Mouse (Mus musculus): ENCODE results near the gene Slc29a4. TPM values are rescaled to one million over a fixed set of nuclear protein-coding genes. Genes with fewer than 3 reads are reported as not detected.

The Slc29a4 gene
- polyA plus RNA-seq, 1 experiment from 2014 or later: 1.5 TPM

GRCm38 (mm10) chr5:142660656-142661434, 31.5 kb upstream of the Slc29a4 start:
- Histone ChIP-seq H3K9ac (ENCODE audit: low read length) (no peak overlapping the region), H3K36me3 (ENCODE audit: control insufficient read depth, insufficient read depth, low read length) (peaks cover 61% of the 10 kb centered on the region), H3K27ac (replicated peaks) (no peak overlapping the region), H3K4me1 (replicated peaks; ENCODE audit: control insufficient read depth, insufficient read depth) (no peaks in the 10 kb centered on the region), H3K4me2 (replicated peaks; ENCODE audit: low read depth) (no peak overlapping the region), H3K4me3 (ENCODE audit: low read depth, low read length) (no peak overlapping the region), H3K9me3 (ENCODE audit: control insufficient read depth, low read length) (no peaks in the 10 kb centered on the region), H3K27me3 (ENCODE audit: control insufficient read depth, insufficient read depth, low read length) (no peaks in the 10 kb centered on the region)
- no peak for DNase-seq (ENCODE audit: low spot score)
- WGBS: 90% methylated on average over 7 of the region's 7 CpGs
- ATAC-seq (ENCODE audit: low FRiP score, low TSS enrichment): no peak
- no peak for TF ChIP-seq EP300 (optimal IDR thresholded peaks at IDR 0.05)
- no peak for TF ChIP-seq CTCF (IDR thresholded peaks at IDR 0.05; ENCODE audit: low read depth)

- H3K4me2 ChIP-seq (replicated peaks; ENCODE audit: low read depth): no peak overlapping the region
Measured at GRCm38 (mm10) chr5:142667921-142668320, 24.4 kb upstream of the Slc29a4 start.

GRCm38 (mm10) chr5:142668556-142669263, 23.6 kb upstream of the Slc29a4 start:
- H3K36me3 ChIP-seq (ENCODE audit: control insufficient read depth, insufficient read depth, low read length): peaks cover 23% of the 10 kb centered on the region
- TF ChIP-seq CTCF (IDR thresholded peaks at IDR 0.05; ENCODE audit: low read depth) (no peak), EP300 (optimal IDR thresholded peaks at IDR 0.05) (no peak)
- no peaks in the 10 kb centered on the region for H3K27me3 ChIP-seq (ENCODE audit: control insufficient read depth, insufficient read depth, low read length)
- H3K4me3 ChIP-seq (ENCODE audit: low read depth, low read length): no peak overlapping the region
- H3K4me2 ChIP-seq (replicated peaks; ENCODE audit: low read depth): no peak overlapping the region
- H3K9me3 ChIP-seq (ENCODE audit: control insufficient read depth, low read length): no peaks in the 10 kb centered on the region
- ATAC-seq (ENCODE audit: low FRiP score, low TSS enrichment) (no peak), DNase-seq (ENCODE audit: low spot score) (no peak)
- H3K27ac ChIP-seq (replicated peaks): no peak overlapping the region
- 86% methylated on average over 11 of the region's 11 CpGs for WGBS
- H3K9ac ChIP-seq (ENCODE audit: low read length): no peak overlapping the region
- no peaks in the 10 kb centered on the region for H3K4me1 ChIP-seq (replicated peaks; ENCODE audit: control insufficient read depth, insufficient read depth)

More at GRCm38 (mm10) chr5:142667921-142668320, 24.4 kb upstream of the Slc29a4 start:
- Histone ChIP-seq H3K9me3 (ENCODE audit: control insufficient read depth, low read length) (no peaks in the 10 kb centered on the region), H3K9ac (ENCODE audit: low read length) (no peak overlapping the region), H3K36me3 (ENCODE audit: control insufficient read depth, insufficient read depth, low read length) (peaks cover 24% of the 10 kb centered on the region), H3K4me1 (replicated peaks; ENCODE audit: control insufficient read depth, insufficient read depth) (no peaks in the 10 kb centered on the region), H3K4me3 (ENCODE audit: low read depth, low read length) (no peak overlapping the region), H3K27ac (replicated peaks) (no peak overlapping the region), H3K27me3 (ENCODE audit: control insufficient read depth, insufficient read depth, low read length) (no peaks in the 10 kb centered on the region)
- DNase-seq (ENCODE audit: low spot score) (no peak), ATAC-seq (ENCODE audit: low FRiP score, low TSS enrichment) (no peak)
- TF ChIP-seq CTCF (IDR thresholded peaks at IDR 0.05; ENCODE audit: low read depth) (no peak), EP300 (optimal IDR thresholded peaks at IDR 0.05) (no peak)
- WGBS: 52% methylated on average over 3 of the region's 3 CpGs

GRCm38 (mm10) chr5:142669726-142670125, 22.6 kb upstream of the Slc29a4 start:
- WGBS: 79% methylated on average over 7 of the region's 7 CpGs
- H3K9me3 ChIP-seq (ENCODE audit: control insufficient read depth, low read length): no peaks in the 10 kb centered on the region
- H3K27ac ChIP-seq (replicated peaks): no peak overlapping the region
- no peak overlapping the region for H3K4me3 ChIP-seq (ENCODE audit: low read depth, low read length)
- ATAC-seq (ENCODE audit: low FRiP score, low TSS enrichment): no peak
- no peak for DNase-seq (ENCODE audit: low spot score)
- H3K36me3 ChIP-seq (ENCODE audit: control insufficient read depth, insufficient read depth, low read length): peaks cover 18% of the 10 kb centered on the region
- no peak overlapping the region for H3K4me2 ChIP-seq (replicated peaks; ENCODE audit: low read depth)
- TF ChIP-seq EP300 (optimal IDR thresholded peaks at IDR 0.05): no peak
- peak; percentile 41 for TF ChIP-seq CTCF (IDR thresholded peaks at IDR 0.05; ENCODE audit: low read depth)
- H3K4me1 ChIP-seq (replicated peaks; ENCODE audit: control insufficient read depth, insufficient read depth): no peaks in the 10 kb centered on the region
- H3K27me3 ChIP-seq (ENCODE audit: control insufficient read depth, insufficient read depth, low read length): no peaks in the 10 kb centered on the region
- no peak overlapping the region for H3K9ac ChIP-seq (ENCODE audit: low read length)

- DNase-seq (ENCODE audit: low spot score) (no peak), ATAC-seq (ENCODE audit: low FRiP score, low TSS enrichment) (no peak)
- H3K4me2 ChIP-seq (replicated peaks; ENCODE audit: low read depth): no peak overlapping the region
- H3K9me3 ChIP-seq (ENCODE audit: control insufficient read depth, low read length): no peaks in the 10 kb centered on the region
- no peaks in the 10 kb centered on the region for H3K4me1 ChIP-seq (replicated peaks; ENCODE audit: control insufficient read depth, insufficient read depth)
- H3K27ac ChIP-seq (replicated peaks): no peak overlapping the region
- 24% methylated on average over 5 of the region's 5 CpGs for WGBS
- no peak overlapping the region for H3K9ac ChIP-seq (ENCODE audit: low read length)
- no peaks in the 10 kb centered on the region for H3K27me3 ChIP-seq (ENCODE audit: control insufficient read depth, insufficient read depth, low read length)
- H3K36me3 ChIP-seq (ENCODE audit: control insufficient read depth, insufficient read depth, low read length): no peaks in the 10 kb centered on the region
- no peak overlapping the region for H3K4me3 ChIP-seq (ENCODE audit: low read depth, low read length)
- TF ChIP-seq CTCF (IDR thresholded peaks at IDR 0.05; ENCODE audit: low read depth): peak; percentile 71
- no peak for TF ChIP-seq EP300 (optimal IDR thresholded peaks at IDR 0.05)
Measured at GRCm38 (mm10) chr5:142673082-142673481, 19.2 kb upstream of the Slc29a4 start.

- H3K9ac ChIP-seq (ENCODE audit: low read length): no peak overlapping the region
Measured at GRCm38 (mm10) chr5:142678141-142678571, 14.2 kb upstream of the Slc29a4 start.

More at GRCm38 (mm10) chr5:142678141-142678571, 14.2 kb upstream of the Slc29a4 start:
- no peak for DNase-seq (ENCODE audit: low spot score)
- H3K4me2 ChIP-seq (replicated peaks; ENCODE audit: low read depth): no peak overlapping the region
- no peaks in the 10 kb centered on the region for H3K4me1 ChIP-seq (replicated peaks; ENCODE audit: control insufficient read depth, insufficient read depth)
- no peaks in the 10 kb centered on the region for H3K27me3 ChIP-seq (ENCODE audit: control insufficient read depth, insufficient read depth, low read length)
- no peaks in the 10 kb centered on the region for H3K36me3 ChIP-seq (ENCODE audit: control insufficient read depth, insufficient read depth, low read length)
- H3K27ac ChIP-seq (replicated peaks): no peak overlapping the region
- ATAC-seq (ENCODE audit: low FRiP score, low TSS enrichment): no peak
- H3K4me3 ChIP-seq (ENCODE audit: low read depth, low read length): no peak overlapping the region
- TF ChIP-seq EP300 (optimal IDR thresholded peaks at IDR 0.05) (no peak), CTCF (IDR thresholded peaks at IDR 0.05; ENCODE audit: low read depth) (no peak)
- H3K9me3 ChIP-seq (ENCODE audit: control insufficient read depth, low read length): no peaks in the 10 kb centered on the region
- WGBS: 57% methylated on average over 7 of the region's 7 CpGs
